Mouse (Mus musculus) limb, embryonic 12.5 days (tissue): ENCODE results near the gene Sema6d. TPM values are rescaled to one million over a fixed set of nuclear protein-coding genes. Genes with fewer than 3 reads are reported as not detected.

Experiments
- ATAC-seq: fragments of 200-750 bp; cut with Nextera tagmentation; 2 replicates; pipeline ENCODE4 v1.8.0; 2017; ENCODE audit warnings: low read depth, moderate TSS enrichment; ENCODE audit not compliant: insufficient number of reproducible peaks, insufficient read depth, low FRiP score, low TSS enrichment
- H3K27ac ChIP-seq: fragments of 300-500 bp; sonication (generic); 2 replicates; pipeline ENCODE4 v1.5.1; 2016; ENCODE audit warnings: mild to moderate bottlenecking, moderate library complexity
- H3K27me3 ChIP-seq: fragments of 300-500 bp; sonication (generic); 2 replicates; pipeline ENCODE4 v1.6.1; 2016; ENCODE audit warnings: mild to moderate bottlenecking, moderate library complexity
- H3K36me3 ChIP-seq: fragments of 300-500 bp; sonication (generic); 2 replicates; pipeline ENCODE4 v1.6.1; 2016; ENCODE audit warnings: mild to moderate bottlenecking, moderate library complexity
- H3K4me1 ChIP-seq: fragments of 300-500 bp; sonication (generic); replicated peaks from 2 replicates; pipeline ENCODE4 v1.6.1; 2016
- H3K4me2 ChIP-seq: fragments of 300-500 bp; sonication (generic); 2 replicates; pipeline ENCODE4 v1.6.1; 2016; ENCODE audit warnings: mild to moderate bottlenecking, moderate library complexity
- H3K4me3 ChIP-seq: fragments of 300-500 bp; sonication (generic); replicated peaks from 2 replicates; pipeline ENCODE4 v1.5.1; 2016; ENCODE audit warnings: mild to moderate bottlenecking
- H3K9ac ChIP-seq: fragments of 300-500 bp; sonication (generic); replicated peaks from 2 replicates; pipeline ENCODE4 v1.6.1; 2016; ENCODE audit warnings: mild to moderate bottlenecking, moderate library complexity
- H3K9me3 ChIP-seq: fragments of 300-500 bp; sonication (generic); 2 replicates; pipeline ENCODE4 v1.6.1; 2016; ENCODE audit warnings: mild to moderate bottlenecking, moderate library complexity
- WGBS: fragments of 180-500 bp; shearing (Covaris S2); methylation state at CpG from one replicate; pipeline ENCODE4 v1.1.7; 2016; 5-methylcytosine and 5-hydroxymethylcytosine counted together
- polyA plus RNA-seq: library from polyadenylated mRNA; unstranded; fragments of >200 nt; fragmentation: Nextera tagmentation; extraction: Ambion mirVana; gene quantifications from 2 replicates; pipeline ENCODE4 v1.2.1, GENCODE M21; 2016

Gene Sema6d
- polyA plus RNA-seq, 1 experiment from 2014 or later, result 6.7 TPM

DNA sequence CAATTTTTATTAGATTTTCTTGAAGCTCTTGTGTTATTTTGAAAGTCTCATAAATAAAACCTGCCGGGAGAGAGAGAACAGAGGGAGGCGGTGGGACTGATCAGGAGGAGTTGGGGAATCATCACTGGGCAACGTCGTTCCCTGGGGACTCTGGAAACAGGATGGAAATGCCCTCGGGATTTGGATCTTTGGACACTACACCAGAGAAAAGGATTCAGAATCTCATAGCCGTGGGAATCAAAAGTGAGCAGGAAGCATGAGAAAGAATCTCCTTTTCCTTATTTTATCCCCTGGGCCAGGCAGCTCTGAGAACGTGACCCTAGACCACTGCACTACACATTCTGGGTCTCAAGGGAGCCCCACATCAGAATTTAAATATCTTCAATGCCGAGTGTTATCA lies 313.8 kb downstream of the Sema6d start:
- no peak for ATAC-seq
- Histone ChIP-seq H3K4me2 (no peak overlapping the region), H3K4me1 (peaks cover 9% of the 10 kb centered on the region; the same call in 1 of the 2 replicates), H3K9me3 (no peaks in the 10 kb centered on the region), H3K27me3 (peaks cover 10% of the 10 kb centered on the region; the same call in 1 of the 2 replicates), H3K36me3 (no peaks in the 10 kb centered on the region), H3K9ac (no peak overlapping the region), H3K27ac (no peak overlapping the region), H3K4me3 (no peak overlapping the region)
- WGBS, result 78% methylated on average over 8 of the region's 8 CpGs

- 49% methylated on average over 6 of the region's 6 CpGs for WGBS
- no peaks in the 10 kb centered on the region for H3K9me3 ChIP-seq
- H3K27me3 ChIP-seq, result peaks cover 10% of the 10 kb centered on the region; the same call in 1 of the 2 replicates
- peaks cover 9% of the 10 kb centered on the region; the same call in 1 of the 2 replicates for H3K4me1 ChIP-seq
- H3K36me3 ChIP-seq, result no peaks in the 10 kb centered on the region
- no peak overlapping the region for H3K9ac ChIP-seq
- H3K4me2 ChIP-seq, result no peak overlapping the region
- H3K4me3 ChIP-seq, result no peak overlapping the region
- no peak for ATAC-seq
- no peak overlapping the region for H3K27ac ChIP-seq
These were observed 314.2 kb downstream of the Sema6d start for GRCm38 (mm10) chr2:124403981-124404380.

DNA sequence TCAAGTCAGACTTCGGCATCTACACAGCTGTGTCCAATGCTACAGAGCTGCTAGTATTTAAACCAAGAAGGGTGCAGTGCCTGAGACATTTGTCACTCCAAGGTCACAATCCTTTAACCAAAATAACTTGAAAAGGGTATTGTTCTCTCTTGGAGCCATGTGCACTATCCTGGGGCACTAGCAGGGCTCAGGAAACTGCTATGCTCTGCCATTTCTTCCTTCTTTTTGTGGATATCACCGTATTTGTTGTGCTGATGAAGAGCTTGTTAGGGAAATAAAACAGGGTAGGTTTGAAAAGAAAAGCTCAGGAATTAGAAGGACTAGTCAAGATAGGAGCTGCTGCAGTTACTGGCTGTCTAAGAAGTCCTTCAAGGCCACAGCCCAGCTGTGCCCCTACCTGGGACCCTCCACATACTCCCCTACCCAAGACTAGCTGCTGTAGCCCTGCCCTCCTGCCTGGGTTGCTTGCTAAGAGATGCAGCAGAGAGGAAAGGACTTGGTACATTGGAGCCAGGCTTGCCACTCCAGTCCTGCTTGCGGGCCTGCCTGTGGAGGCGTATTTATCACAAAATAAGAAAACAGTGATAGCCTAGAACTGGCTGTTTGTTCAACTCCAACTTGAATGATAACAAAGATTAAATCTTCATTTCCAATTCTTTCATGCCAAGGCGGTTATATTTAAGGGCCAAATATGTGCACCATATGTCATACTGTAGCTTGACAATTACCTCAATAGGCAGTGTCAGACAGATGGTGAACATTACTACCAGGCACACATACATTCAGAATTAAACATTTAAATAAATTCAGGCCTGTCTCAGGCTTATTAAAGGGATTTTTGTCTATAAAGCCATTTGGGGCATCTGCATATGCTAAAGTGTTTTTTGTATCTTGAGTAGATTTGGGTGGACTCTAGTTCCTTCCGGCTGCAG lies 315.1 kb downstream of the Sema6d start:
- Histone ChIP-seq H3K27ac (no peak overlapping the region), H3K36me3 (no peaks in the 10 kb centered on the region), H3K9me3 (no peaks in the 10 kb centered on the region), H3K27me3 (peaks cover 10% of the 10 kb centered on the region; the same call in 1 of the 2 replicates), H3K9ac (no peak overlapping the region), H3K4me3 (no peak overlapping the region), H3K4me2 (no peak overlapping the region), H3K4me1 (peaks cover 9% of the 10 kb centered on the region; the same call in 1 of the 2 replicates)
- WGBS, result 88% methylated on average over 6 of the region's 6 CpGs
- no peak for ATAC-seq

- no peak overlapping the region for H3K9ac ChIP-seq
- H3K9me3 ChIP-seq, result no peaks in the 10 kb centered on the region
- H3K27me3 ChIP-seq, result no peaks in the 10 kb centered on the region
- H3K4me3 ChIP-seq, result no peak overlapping the region
- ATAC-seq, result no peak
- H3K27ac ChIP-seq, result no peak overlapping the region
- H3K36me3 ChIP-seq, result no peaks in the 10 kb centered on the region
- peaks cover 7% of the 10 kb centered on the region; the same call in 1 of the 2 replicates for H3K4me1 ChIP-seq
- H3K4me2 ChIP-seq, result no peak overlapping the region
- 82% methylated on average over 1 of the region's 1 CpGs for WGBS
These were observed 319.2 kb downstream of the Sema6d start for GRCm38 (mm10) chr2:124408956-124409355.

DNA sequence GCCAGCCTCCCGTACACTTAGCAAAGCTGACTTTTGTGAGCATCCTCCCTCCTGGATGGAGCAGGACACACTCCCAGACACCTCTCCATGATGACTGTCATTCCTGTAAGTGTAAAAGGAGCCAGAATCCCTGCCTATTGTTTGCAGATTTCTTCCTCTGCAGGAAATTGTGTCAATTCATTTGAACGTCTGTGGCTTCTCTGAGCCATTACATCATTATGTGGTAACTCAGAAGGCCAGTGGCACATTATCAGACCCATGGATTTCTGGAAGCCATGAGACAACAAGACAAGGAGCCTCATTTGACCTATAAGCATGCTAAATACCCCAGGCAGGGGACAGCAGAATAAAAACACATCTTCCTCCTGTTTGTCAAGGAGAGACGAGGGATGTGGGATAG lies 327.0 kb downstream of the Sema6d start:
- Histone ChIP-seq H3K27me3 (no peaks in the 10 kb centered on the region), H3K9me3 (no peaks in the 10 kb centered on the region), H3K9ac (no peak overlapping the region), H3K27ac (no peak overlapping the region), H3K4me2 (no peak overlapping the region), H3K4me1 (no peaks in the 10 kb centered on the region), H3K4me3 (no peak overlapping the region), H3K36me3 (no peaks in the 10 kb centered on the region)
- ATAC-seq, result no peak
- WGBS, result 78% methylated on average over 3 of the region's 3 CpGs

- ATAC-seq, result no peak
- Histone ChIP-seq H3K27ac (no peak overlapping the region), H3K4me3 (no peak overlapping the region), H3K36me3 (no peaks in the 10 kb centered on the region), H3K9ac (no peak overlapping the region), H3K4me2 (no peak overlapping the region), H3K9me3 (no peaks in the 10 kb centered on the region), H3K27me3 (no peaks in the 10 kb centered on the region), H3K4me1 (no peaks in the 10 kb centered on the region)
- WGBS, result 94% methylated on average over 2 of the region's 2 CpGs
These were observed 328.6 kb downstream of the Sema6d start for GRCm38 (mm10) chr2:124418319-124418718.

- H3K9me3 ChIP-seq, result no peaks in the 10 kb centered on the region
- no peaks in the 10 kb centered on the region for H3K4me1 ChIP-seq
- no peak overlapping the region for H3K9ac ChIP-seq
- H3K4me2 ChIP-seq, result no peak overlapping the region
- H3K27me3 ChIP-seq, result no peaks in the 10 kb centered on the region
- no peaks in the 10 kb centered on the region for H3K36me3 ChIP-seq
- ATAC-seq, result no peak
- WGBS, result 53% methylated on average over 1 of the region's 1 CpGs
- H3K4me3 ChIP-seq, result no peak overlapping the region
- H3K27ac ChIP-seq, result no peak overlapping the region
These were observed 330.5 kb downstream of the Sema6d start for GRCm38 (mm10) chr2:124420170-124420825.

GRCm38 (mm10) chr2:124429744-124430143 lies 340.0 kb downstream of the Sema6d start:
- Histone ChIP-seq H3K4me3 (no peak overlapping the region), H3K9me3 (no peaks in the 10 kb centered on the region), H3K27ac (no peak overlapping the region), H3K4me2 (no peak overlapping the region), H3K36me3 (no peaks in the 10 kb centered on the region), H3K4me1 (no peaks in the 10 kb centered on the region), H3K27me3 (peaks cover 7% of the 10 kb centered on the region), H3K9ac (no peak overlapping the region)
- no peak for ATAC-seq
- 86% methylated on average over 5 of the region's 5 CpGs for WGBS

DNA sequence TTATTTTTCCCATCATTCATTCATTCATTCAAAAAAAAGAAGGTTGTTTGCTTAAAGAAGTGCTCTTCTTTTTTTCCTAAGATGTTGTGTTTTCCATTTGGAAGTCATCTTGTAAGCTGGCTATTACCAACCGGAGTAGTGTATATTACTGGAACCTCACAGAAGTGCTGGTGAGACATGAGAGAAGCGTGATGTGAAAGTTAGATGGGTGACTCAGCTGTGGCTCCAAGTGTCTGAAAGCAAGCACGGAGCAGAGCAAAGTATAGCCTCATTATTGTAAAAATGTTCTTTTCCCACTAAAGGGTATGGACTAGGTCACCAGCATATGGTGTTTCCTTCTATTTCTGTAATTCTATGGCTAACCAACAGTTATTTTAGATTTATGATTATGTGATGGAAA lies 340.9 kb downstream of the Sema6d start:
- Histone ChIP-seq H3K9me3 (no peaks in the 10 kb centered on the region), H3K4me3 (no peak overlapping the region), H3K4me1 (no peaks in the 10 kb centered on the region), H3K9ac (no peak overlapping the region), H3K27me3 (peaks cover 13% of the 10 kb centered on the region), H3K4me2 (no peak overlapping the region), H3K36me3 (no peaks in the 10 kb centered on the region), H3K27ac (no peak overlapping the region)
- WGBS, result 87% methylated on average over 3 of the region's 3 CpGs
- ATAC-seq, result no peak

DNA sequence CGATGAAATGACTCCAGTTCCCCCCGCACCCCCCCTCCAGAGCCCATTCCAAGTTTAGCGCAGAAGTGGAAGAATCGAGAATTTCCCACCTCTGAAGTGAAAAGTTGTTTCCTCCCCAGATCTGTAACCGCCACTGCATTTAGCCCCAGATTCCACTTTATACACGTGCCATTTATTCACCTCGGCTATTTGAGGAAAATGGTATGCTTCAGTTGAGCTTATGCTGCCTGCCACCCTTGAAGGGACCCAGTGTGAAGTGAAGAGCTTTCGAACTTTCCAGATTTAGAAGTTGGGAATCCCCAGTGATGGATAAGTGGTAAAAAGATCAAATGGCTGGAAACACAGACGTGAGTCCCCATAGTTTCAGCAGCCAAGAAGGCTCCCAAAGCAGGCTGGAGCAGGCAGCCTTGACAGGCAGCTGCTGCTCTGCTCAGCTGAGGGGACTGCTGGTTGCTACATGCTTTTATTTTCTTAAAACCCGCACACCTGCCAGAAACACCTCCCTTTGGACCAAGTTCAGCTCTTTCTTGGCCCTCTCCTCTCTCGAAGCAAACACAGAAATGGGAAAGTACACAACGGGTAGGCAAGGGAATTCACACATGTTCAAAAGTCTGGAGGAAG lies 345.7 kb downstream of the Sema6d start:
- Histone ChIP-seq H3K27ac (no peak overlapping the region), H3K36me3 (no peaks in the 10 kb centered on the region), H3K4me3 (no peak overlapping the region), H3K4me1 (peaks cover 7% of the 10 kb centered on the region; the same call in 1 of the 2 replicates), H3K9ac (no peak overlapping the region), H3K27me3 (peaks cover 40% of the 10 kb centered on the region), H3K4me2 (no peak overlapping the region), H3K9me3 (no peaks in the 10 kb centered on the region)
- WGBS, result 60% methylated on average over 12 of the region's 12 CpGs
- ATAC-seq, result no peak

- WGBS, result 44% methylated on average over 8 of the region's 8 CpGs
- H3K27me3 ChIP-seq, result peaks cover 41% of the 10 kb centered on the region
- peaks cover 7% of the 10 kb centered on the region; the same call in 1 of the 2 replicates for H3K4me1 ChIP-seq
- H3K36me3 ChIP-seq, result no peaks in the 10 kb centered on the region
- no peaks in the 10 kb centered on the region for H3K9me3 ChIP-seq
- H3K4me2 ChIP-seq, result no peak overlapping the region
- ATAC-seq, result no peak
- H3K27ac ChIP-seq, result no peak overlapping the region
- H3K9ac ChIP-seq, result no peak overlapping the region
- H3K4me3 ChIP-seq, result no peak overlapping the region
These were observed 346.9 kb downstream of the Sema6d start for GRCm38 (mm10) chr2:124436704-124437103.
